Mouse (Mus musculus) intestine, embryonic 16.5 days (tissue): Measurements from ENCODE around the gene Gpr180. TPM values are rescaled to one million over a fixed set of nuclear protein-coding genes. Genes with fewer than 3 reads are reported as not detected.

ENCODE experiments used
- ATAC-seq: fragments of 200-750 bp; cut with Nextera tagmentation; 2 replicates; pipeline ENCODE4 v1.8.0; 2017; ENCODE audit warnings: moderate TSS enrichment, moderate library complexity
- H3K27ac ChIP-seq: fragments of 300-500 bp; sonication (generic); 2 replicates; pipeline ENCODE4 v1.5.1; 2014; ENCODE audit warnings: mild to moderate bottlenecking, low read length
- H3K27me3 ChIP-seq: fragments of 300-500 bp; sonication (generic); replicated peaks from 2 replicates; pipeline ENCODE4 v1.6.1; 2014; ENCODE audit warnings: low read length, control low read depth, mixed read lengths; ENCODE audit not compliant: control insufficient read depth, insufficient read depth
- H3K36me3 ChIP-seq: fragments of 300-500 bp; sonication (generic); 2 replicates; pipeline ENCODE4 v1.6.1; 2014; ENCODE audit warnings: low read length, control low read depth; ENCODE audit not compliant: control insufficient read depth, insufficient read depth
- H3K4me1 ChIP-seq: fragments of 300-500 bp; sonication (generic); 2 replicates; pipeline ENCODE4 v1.6.1; 2014; ENCODE audit warnings: low read length, control low read depth, mixed read lengths; ENCODE audit not compliant: control insufficient read depth, insufficient read depth
- H3K4me2 ChIP-seq: fragments of 300-500 bp; sonication (generic); 2 replicates; pipeline ENCODE4 v1.6.1; 2014; ENCODE audit warnings: low read depth, low read length, control low read depth
- H3K4me3 ChIP-seq: fragments of 300-500 bp; sonication (generic); 2 replicates; pipeline ENCODE4 v1.5.1; 2014; ENCODE audit warnings: mild to moderate bottlenecking, low read length
- H3K9ac ChIP-seq: fragments of 300-500 bp; sonication (generic); 2 replicates; pipeline ENCODE4 v1.6.1; 2014; ENCODE audit warnings: low read depth, low read length
- H3K9me3 ChIP-seq: fragments of 300-500 bp; sonication (generic); 2 replicates; pipeline ENCODE4 v1.6.1; 2016; ENCODE audit warnings: low read length, control low read depth; ENCODE audit not compliant: control insufficient read depth
- WGBS: fragments of 180-500 bp; shearing (Covaris S2); extraction: QIAGEN DNeasy Blood & Tissue Kit; methylation state at CpG from one replicate; pipeline ENCODE4 v1.1.7; 2014; 5-methylcytosine and 5-hydroxymethylcytosine counted together
- polyA plus RNA-seq: library from polyadenylated mRNA; unstranded; fragments of >200 nt; fragmentation: Nextera tagmentation; extraction: Ambion mirVana; gene quantifications from 2 replicates; pipeline ENCODE4 v1.2.1, GENCODE M21; 2015

Gene Gpr180
- polyA plus RNA-seq, 1 experiment from 2014 or later: 43.1 TPM

GRCm38 (mm10) chr14:118168776-118169175 lies 31.8 kb downstream of the Gpr180 start:
- WGBS: 93% methylated on average over 4 of the region's 4 CpGs
- no peak for ATAC-seq
- Histone ChIP-seq H3K9ac (no peak overlapping the region), H3K27me3 (no peaks in the 10 kb centered on the region), H3K4me3 (no peak overlapping the region), H3K27ac (no peak overlapping the region), H3K4me1 (no peaks in the 10 kb centered on the region), H3K4me2 (no peak overlapping the region), H3K9me3 (no peaks in the 10 kb centered on the region), H3K36me3 (peaks cover 10% of the 10 kb centered on the region)

- no peak overlapping the region for H3K9ac ChIP-seq
- WGBS: 68% methylated on average over 11 of the region's 11 CpGs
- H3K9me3 ChIP-seq: no peaks in the 10 kb centered on the region
- no peak overlapping the region for H3K4me2 ChIP-seq
- no peak for ATAC-seq
- no peaks in the 10 kb centered on the region for H3K4me1 ChIP-seq
- H3K27ac ChIP-seq: no peak overlapping the region
- no peak overlapping the region for H3K4me3 ChIP-seq
- H3K27me3 ChIP-seq: no peaks in the 10 kb centered on the region
- peaks cover 8% of the 10 kb centered on the region for H3K36me3 ChIP-seq
Measured at GRCm38 (mm10) chr14:118173590-118174203, 36.7 kb downstream of the Gpr180 start.

- H3K4me1 ChIP-seq: 0 out of 2 replicates have a peak, but pooled peaks cover 3% of the 10 kb centered on the region
- no peak overlapping the region for H3K27ac ChIP-seq
- WGBS: 86% methylated on average over 30 of the region's 30 CpGs
Measured at GRCm38 (mm10) chr14:118175071-118175693, 38.2 kb downstream of the Gpr180 start.

GRCm38 (mm10) chr14:118175694-118176085 lies 38.7 kb downstream of the Gpr180 start:
- 71% methylated on average over 12 of the region's 12 CpGs for WGBS
- Histone ChIP-seq H3K9me3 (no peaks in the 10 kb centered on the region), H3K4me1 (0 out of 2 replicates have a peak, but pooled peaks cover 3% of the 10 kb centered on the region), H3K9ac (no peak overlapping the region), H3K4me3 (no peak overlapping the region), H3K4me2 (no peak overlapping the region), H3K27me3 (no peaks in the 10 kb centered on the region), H3K36me3 (no peaks in the 10 kb centered on the region), H3K27ac (no peak overlapping the region)
- ATAC-seq: peak; percentile 50; the same call in 1 of the 2 replicates

More at GRCm38 (mm10) chr14:118175071-118175693, 38.2 kb downstream of the Gpr180 start:
- Histone ChIP-seq H3K4me2 (no peak overlapping the region), H3K27me3 (no peaks in the 10 kb centered on the region), H3K9ac (no peak overlapping the region), H3K36me3 (no peaks in the 10 kb centered on the region), H3K4me3 (no peak overlapping the region), H3K9me3 (no peaks in the 10 kb centered on the region)
- no peak for ATAC-seq

- Histone ChIP-seq H3K27ac (no peak overlapping the region), H3K4me3 (no peak overlapping the region), H3K27me3 (no peaks in the 10 kb centered on the region), H3K9ac (no peak overlapping the region), H3K36me3 (no peaks in the 10 kb centered on the region), H3K4me2 (no peak overlapping the region), H3K4me1 (0 out of 2 replicates have a peak, but pooled peaks cover 3% of the 10 kb centered on the region), H3K9me3 (no peaks in the 10 kb centered on the region)
- WGBS: 21% methylated on average over 1 of the region's 1 CpGs
- ATAC-seq: no peak
Measured at GRCm38 (mm10) chr14:118179251-118179650, 42.3 kb downstream of the Gpr180 start.

- peak overlapping the region; percentile 64 for H3K4me3 ChIP-seq
- H3K9ac ChIP-seq: peak overlapping the region; percentile 69
- H3K27ac ChIP-seq: no peak overlapping the region
- no peaks in the 10 kb centered on the region for H3K9me3 ChIP-seq
- no peaks in the 10 kb centered on the region for H3K27me3 ChIP-seq
- H3K4me1 ChIP-seq: 0 out of 2 replicates have a peak, but pooled peaks cover 3% of the 10 kb centered on the region
- WGBS: 37% methylated on average over 7 of the region's 7 CpGs
- H3K4me2 ChIP-seq: peak overlapping the region; percentile 67
- ATAC-seq: 0 out of 2 replicates have a peak, but pooled peaks have one; percentile 16
- H3K36me3 ChIP-seq: no peaks in the 10 kb centered on the region
Measured at GRCm38 (mm10) chr14:118179701-118180100, 42.7 kb downstream of the Gpr180 start.

GRCm38 (mm10) chr14:118180117-118180557 lies 43.2 kb downstream of the Gpr180 start:
- Histone ChIP-seq H3K36me3 (no peaks in the 10 kb centered on the region), H3K4me3 (peak overlapping the region; percentile 64), H3K27me3 (no peaks in the 10 kb centered on the region), H3K4me1 (0 out of 2 replicates have a peak, but pooled peaks cover 3% of the 10 kb centered on the region), H3K9ac (peak overlapping the region; percentile 69), H3K9me3 (no peaks in the 10 kb centered on the region), H3K27ac (peak overlapping the region; percentile 63), H3K4me2 (peak overlapping the region; percentile 67)
- under 1% methylated on average over 20 of the region's 20 CpGs for WGBS
- peak; percentile 93 for ATAC-seq

- Histone ChIP-seq H3K9ac (peak overlapping the region; percentile 69), H3K4me1 (0 out of 2 replicates have a peak, but pooled peaks cover 3% of the 10 kb centered on the region)
- WGBS: 2% methylated on average over 10 of the region's 10 CpGs
Measured at GRCm38 (mm10) chr14:118180711-118181177, 43.8 kb downstream of the Gpr180 start.

GRCm38 (mm10) chr14:118191442-118191841 lies 54.5 kb downstream of the Gpr180 start:
- Histone ChIP-seq H3K27me3 (0 out of 2 replicates have a peak, but pooled peaks cover 4% of the 10 kb centered on the region), H3K27ac (no peak overlapping the region), H3K36me3 (no peaks in the 10 kb centered on the region), H3K4me3 (no peak overlapping the region), H3K4me1 (no peaks in the 10 kb centered on the region), H3K4me2 (no peak overlapping the region), H3K9ac (no peak overlapping the region), H3K9me3 (no peaks in the 10 kb centered on the region)
- 78% methylated on average over 9 of the region's 9 CpGs for WGBS
- no peak for ATAC-seq

More at GRCm38 (mm10) chr14:118180711-118181177, 43.8 kb downstream of the Gpr180 start:
- H3K9me3 ChIP-seq: no peaks in the 10 kb centered on the region
- peak overlapping the region; percentile 63 for H3K27ac ChIP-seq
- peak overlapping the region; percentile 67 for H3K4me2 ChIP-seq
- no peaks in the 10 kb centered on the region for H3K36me3 ChIP-seq
- H3K27me3 ChIP-seq: no peaks in the 10 kb centered on the region
- peak; percentile 87 for ATAC-seq
- H3K4me3 ChIP-seq: peak overlapping the region; percentile 64
